8 mouse cellular contexts compared by ENCODE assay signal in the genomic region with DNA sequence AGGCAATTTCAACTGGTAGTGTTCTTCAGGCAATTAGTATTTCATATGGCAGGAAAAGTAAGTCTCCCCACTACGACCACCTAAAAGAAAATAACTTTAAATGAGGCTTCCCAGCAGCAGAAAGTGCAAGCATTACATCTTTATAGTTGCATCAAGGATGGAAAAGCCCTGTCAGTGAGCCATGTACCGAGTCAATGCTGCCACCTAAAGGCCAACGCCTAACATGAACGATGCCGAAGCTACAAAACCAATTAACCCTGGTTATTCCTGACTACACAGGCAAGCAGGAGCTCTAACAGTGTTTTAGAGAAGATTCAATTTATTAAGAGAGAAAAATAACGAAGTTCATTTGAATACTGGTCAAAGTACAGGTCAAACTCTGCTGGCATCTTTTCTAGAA. TPM values are rescaled to one million over a fixed set of nuclear protein-coding genes. Genes with fewer than 3 reads are reported as not detected.
A peak's percentile ranks its signal among the peaks of the same experiment; 100 is the strongest.
DNase-seq lines count a peak whose midpoint lies in the region; ATAC-seq lines count a peak whose summit lies in the region.

No protein-coding gene starts in this region.

- no peak overlapping the region for H3K4me3 ChIP-seq in kidney, embryonic 15.5 days (replicated peaks)

- H3K4me2 ChIP-seq in kidney, embryonic 15.5 days, result no peak overlapping the region

- peak; percentile 40 for DNase-seq in kidney, adult 11 months
- peak; percentile 87 for DNase-seq in brain, adult 2 months (ENCODE audit: low read depth, low spot score)
- DNase-seq in heart, postnatal 36 days, result peak; percentile 64 to 71
- DNase-seq in layer of hippocampus, postnatal 14 days (ENCODE audit: low spot score in 2 of 2), result peak; percentile 53 to 83
- DNase-seq in mesoderm, embryonic 11.5 days (ENCODE audit: low read depth, low spot score), result peak; percentile 67
- DNase-seq in spleen, adult 12 weeks (ENCODE audit: low spot score), result peak; percentile 19

- H3K4me1 ChIP-seq in kidney, embryonic 15.5 days, result peaks cover under 1% of the 10 kb centered on the region; the same call in 1 of the 2 replicates

- H3K36me3 ChIP-seq in kidney, embryonic 15.5 days, result peaks cover 14% of the 10 kb centered on the region; the same call in 1 of the 2 replicates

- no peak overlapping the region for H3K9ac ChIP-seq in kidney, embryonic 15.5 days

- intact Hi-C loops in heart, postnatal 36 days (cut with DNase I), result loop anchor here (1.0 to 2.0 kb wide), 3 partner anchors 34 to 145 kb away; no protein-coding TSS in a partner anchor

- ATAC-seq in kidney, embryonic 15.5 days (replicated peaks; ENCODE audit: low FRiP score), result no peak
- peak; percentile 82 for ATAC-seq in erythroblast, adult 5-6 weeks (replicated peaks; ENCODE audit: low FRiP score, poor library complexity, severe bottlenecking)

- no peaks in the 10 kb centered on the region for H3K9me3 ChIP-seq in kidney, embryonic 15.5 days (replicated peaks)

- H3K27me3 ChIP-seq in kidney, embryonic 15.5 days, result no peaks in the 10 kb centered on the region

- no peak overlapping the region for H3K27ac ChIP-seq in kidney, embryonic 15.5 days

- 4% methylated on average over 6 of the region's 6 CpGs for WGBS in kidney, embryonic 15.5 days

RNA-seq across cellular contexts. Expression of a gene that starts 32.0 kb away (rescaled TPM):
- polyA plus RNA-seq in kidney, embryonic 15.5 days (2015; fragmentation: Nextera tagmentation; extraction: Ambion mirVana), result 5.0 and 5.7 TPM in 2 replicates
- total RNA-seq in erythroblast, adult 5-6 weeks (2015; ENCODE audit: low replicate concordance), result 2.7 and 3.3 TPM in 2 replicates
- total RNA-seq in erythroblast, adult 5-6 weeks (2017; ENCODE audit: low replicate concordance), result 0.85 and 1.4 TPM in 2 replicates
- total RNA-seq in heart, postnatal 36 days (2021), result 10 to 100 TPM; 22.8 to 27.0 TPM
- 10 to 100 TPM; 50.6 to 56.8 TPM for total RNA-seq in layer of hippocampus, postnatal 14 days (2021)

Comparison
In these comparisons a context has a peak if more than half of its experiments do, and no peak if none do; other contexts are left out.
1. DNase-seq: peak in every context shown above with its lines; median percentile 87 in brain, adult 2 months; 68 in layer of hippocampus, postnatal 14 days; 68 in heart, postnatal 36 days; 67 in mesoderm, embryonic 11.5 days; 40 in kidney, adult 11 months; 19 in spleen, adult 12 weeks.
2. RNA of a gene that starts 32.0 kb away (total RNA-seq): 50.6 to 56.8 TPM in layer of hippocampus, postnatal 14 days and 22.8 to 27.0 TPM in heart, postnatal 36 days; 0.85 to 3.3 TPM in erythroblast, adult 5-6 weeks; every median in the first group is over 4 times any median in the second.